ENCODE assay signal across 8 mouse cellular contexts in the genomic region with DNA sequence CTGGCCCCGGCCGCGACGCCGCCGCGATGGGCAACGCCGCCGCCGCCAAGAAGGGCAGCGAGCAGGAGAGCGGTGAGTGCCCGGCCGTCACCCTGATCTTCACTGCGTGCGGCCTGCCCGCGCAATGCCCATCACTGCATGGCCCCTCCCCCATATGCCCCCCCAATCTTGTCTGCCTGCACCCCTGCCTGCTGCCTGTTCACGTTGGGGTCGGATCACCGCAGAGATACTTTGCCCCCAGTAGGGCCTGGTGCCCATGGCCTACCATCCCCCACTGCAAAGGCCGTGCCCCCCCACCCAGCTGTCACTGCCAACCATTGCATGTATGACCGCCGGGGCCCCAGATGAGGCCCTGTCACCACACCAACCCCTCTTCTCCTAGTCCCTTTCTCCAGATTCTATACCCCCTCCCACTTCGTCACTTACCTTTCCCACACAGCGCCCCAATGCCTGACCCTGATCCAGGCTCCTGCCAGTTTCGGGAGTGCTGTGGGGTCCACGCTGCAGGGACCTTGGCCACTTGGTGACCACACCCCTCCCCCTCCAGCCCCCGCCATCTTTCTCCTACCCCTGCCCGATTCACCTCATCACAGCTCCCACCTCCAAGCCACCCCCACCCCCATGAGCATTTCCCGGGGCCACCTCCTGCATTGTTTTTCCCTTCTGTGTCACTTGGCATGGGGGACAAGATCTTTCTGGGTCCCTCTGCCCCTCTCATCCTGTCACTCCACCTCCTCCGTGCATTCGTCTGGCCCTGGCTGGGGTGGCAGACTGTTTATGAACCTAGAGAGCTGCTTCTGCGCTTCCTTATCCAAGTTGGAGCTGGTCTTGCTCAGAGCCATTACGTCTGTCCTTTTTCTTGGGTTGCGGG. TPM values are rescaled to one million over a fixed set of nuclear protein-coding genes. Genes with fewer than 3 reads are reported as not detected.
A peak's percentile ranks its signal among the peaks of the same experiment; 100 is the strongest.
DNase-seq lines count a peak whose midpoint lies in the region; ATAC-seq and TF ChIP-seq lines count a peak whose summit lies in the region.

No protein-coding gene starts in this region.

- peaks cover 67% of the 10 kb centered on the region for H3K4me1 ChIP-seq in megakaryocyte, embryonic 14.5 days
- H3K4me1 ChIP-seq in forebrain, embryonic 10.5 days: peaks cover 49% of the 10 kb centered on the region

- WGBS in forebrain, embryonic 10.5 days: 4% methylated on average over 37 of the region's 37 CpGs

- no peak for ATAC-seq in CD4-positive, CD25-positive, alpha-beta regulatory T cell, adult 4 months
- no peak for ATAC-seq in megakaryocyte, adult 5-6 weeks (ENCODE audit: poor library complexity, severe bottlenecking)

- DNase-seq in CD4-positive, CD25-positive, alpha-beta regulatory T cell, adult 2 months (ENCODE audit: low read depth, low spot score): peak; percentile 51
- no peak for DNase-seq in forebrain, embryonic 10.5 days (ENCODE audit: extremely low spot score, low spot score)
- peak; percentile 26 for DNase-seq in kidney, postnatal 14 days
- DNase-seq in left cerebral cortex, adult 11 months (ENCODE audit: low spot score): no peak

- H3K36me3 ChIP-seq in megakaryocyte, embryonic 14.5 days (replicated peaks; ENCODE audit: low read length): peaks cover 32% of the 10 kb centered on the region
- H3K36me3 ChIP-seq in forebrain, embryonic 10.5 days (replicated peaks): peaks cover 38% of the 10 kb centered on the region
- H3K36me3 ChIP-seq in myocyte (ENCODE audit: control insufficient read depth, insufficient read depth): no peaks in the 10 kb centered on the region

- peak overlapping the region; percentile 98 for H3ac ChIP-seq in myocyte (ENCODE audit: control insufficient read depth, insufficient read length)

- no peak for TF ChIP-seq POLR2A in myocyte (IDR thresholded peaks at IDR 0.05; ENCODE audit: insufficient read length, low read depth)

- no peaks in the 10 kb centered on the region for H3K27me3 ChIP-seq in megakaryocyte, embryonic 14.5 days (replicated peaks)
- no peaks in the 10 kb centered on the region for H3K27me3 ChIP-seq in forebrain, embryonic 10.5 days (ENCODE audit: poor library complexity, severe bottlenecking)
- no peaks in the 10 kb centered on the region for H3K27me3 ChIP-seq in myocyte (ENCODE audit: control insufficient read depth, insufficient read depth, insufficient read length)

- H3K9me3 ChIP-seq in megakaryocyte, embryonic 14.5 days: no peaks in the 10 kb centered on the region
- no peaks in the 10 kb centered on the region for H3K9me3 ChIP-seq in forebrain, embryonic 10.5 days

- peaks cover 48% of the 10 kb centered on the region for H3K79me2 ChIP-seq in myocyte (ENCODE audit: control insufficient read depth, insufficient read depth)

- H3K4me2 ChIP-seq in myocyte (ENCODE audit: low read depth): peak overlapping the region; percentile 90

- H3K4me3 ChIP-seq in megakaryocyte, embryonic 14.5 days (replicated peaks): peak overlapping the region; percentile 100
- peak overlapping the region; percentile 96 for H3K4me3 ChIP-seq in forebrain, embryonic 10.5 days
- H3K4me3 ChIP-seq in myocyte: peak overlapping the region; percentile 82

- peak overlapping the region; percentile 88 for H3K27ac ChIP-seq in forebrain, embryonic 10.5 days

TF ChIP-seq in myocyte, 11 proteins besides CTCF, POLR2A, EP300 and RAD21:
- no peak for TF ChIP-seq SRF (IDR thresholded peaks at IDR 0.05; ENCODE audit: control insufficient read depth, insufficient read length, low read depth)
- TF ChIP-seq MYOD1 (IDR thresholded peaks at IDR 0.05; ENCODE audit: control insufficient read depth in 1 of 3, insufficient read length in 2 of 3, low read depth in 2 of 3): peak in 2 of 3 experiments; percentile 86 to 89
- TF ChIP-seq TCF3 (IDR thresholded peaks at IDR 0.05; ENCODE audit: insufficient read length, low read depth): peak; percentile 18
- TF ChIP-seq CEBPB (IDR thresholded peaks at IDR 0.05; ENCODE audit: insufficient read depth, poor library complexity, severe bottlenecking): no peak
- peak in 1 of 3 experiments; percentile 74 for TF ChIP-seq MYOG (IDR thresholded peaks at IDR 0.05; ENCODE audit: control insufficient read depth in 1 of 3, insufficient read depth in 1 of 3, insufficient read length in 2 of 3, low read depth in 2 of 3)
- peak; percentile 53 for TF ChIP-seq POLR2AphosphoS2 (IDR thresholded peaks at IDR 0.05; ENCODE audit: insufficient read length, low read depth)
- no peak for TF ChIP-seq USF1 (IDR thresholded peaks at IDR 0.05; ENCODE audit: low read depth)
- no peak for TF ChIP-seq E2F4 (IDR thresholded peaks at IDR 0.05; ENCODE audit: insufficient read depth)
- no peak for TF ChIP-seq REST (IDR thresholded peaks at IDR 0.05; ENCODE audit: insufficient read depth, insufficient read length)

RNA-seq across cellular contexts. Expression of a gene that starts 0.6 kb away (rescaled TPM):
- polyA plus RNA-seq in CD4-positive, CD25-positive, alpha-beta regulatory T cell, adult 4 months (2017; shearing (Covaris generic)): 10 to 100 TPM in 1 of 2 experiments, 1 to 10 TPM in 1; 9.5 to 15.4 TPM
- polyA plus RNA-seq in megakaryocyte, embryonic 14.5 days (2012; ENCODE audit: insufficient read depth, low replicate concordance): 25.3 and 30.8 TPM in 2 replicates
- total RNA-seq in megakaryocyte, adult 5-6 weeks (2015): 19.6 and 21.6 TPM in 2 replicates
- total RNA-seq in megakaryocyte, adult 5-6 weeks (2017): 17.7 and 17.9 TPM in 2 replicates
- polyA plus RNA-seq in forebrain, embryonic 10.5 days (2016; fragmentation: Nextera tagmentation; extraction: Ambion mirVana): 148 and 158 TPM in 2 replicates
- polyA plus RNA-seq in myocyte (2012; fragmentation: generic; extraction: Trizol): 181 TPM

RNA-seq across cellular contexts. Expression of a gene that starts 18.1 kb away (rescaled TPM):
- polyA plus RNA-seq in CD4-positive, CD25-positive, alpha-beta regulatory T cell, adult 4 months (2017; shearing (Covaris generic)): 10 to 100 TPM; 22.3 to 45.2 TPM
- 38.1 and 95.4 TPM in 2 replicates for polyA plus RNA-seq in megakaryocyte, embryonic 14.5 days (2012; ENCODE audit: insufficient read depth, low replicate concordance)
- total RNA-seq in megakaryocyte, adult 5-6 weeks (2015): 87.3 and 95.0 TPM in 2 replicates
- 68.5 and 71.1 TPM in 2 replicates for total RNA-seq in megakaryocyte, adult 5-6 weeks (2017)
- polyA plus RNA-seq in forebrain, embryonic 10.5 days (2016; fragmentation: Nextera tagmentation; extraction: Ambion mirVana): 112 and 114 TPM in 2 replicates
- polyA plus RNA-seq in myocyte (2012; fragmentation: generic; extraction: Trizol): 36.8 TPM

RNA-seq across cellular contexts. Expression of a gene that starts 18.4 kb away (rescaled TPM):
- under 1 TPM; 0.20 to 0.92 TPM for polyA plus RNA-seq in CD4-positive, CD25-positive, alpha-beta regulatory T cell, adult 4 months (2017; shearing (Covaris generic))
- polyA plus RNA-seq in megakaryocyte, embryonic 14.5 days (2012; ENCODE audit: insufficient read depth, low replicate concordance): not detected in 2 replicates
- total RNA-seq in megakaryocyte, adult 5-6 weeks (2015): 0.09 and 0.31 TPM in 2 replicates
- 0.40 and 0.94 TPM in 2 replicates for total RNA-seq in megakaryocyte, adult 5-6 weeks (2017)
- 0.94 and 1.2 TPM in 2 replicates for polyA plus RNA-seq in forebrain, embryonic 10.5 days (2016; fragmentation: Nextera tagmentation; extraction: Ambion mirVana)
- polyA plus RNA-seq in myocyte (2012; fragmentation: generic; extraction: Trizol): 0.11 TPM

RNA-seq across cellular contexts. Expression of a gene that starts 24.1 kb away (rescaled TPM):
- 1 to 10 TPM; 5.9 to 6.3 TPM for polyA plus RNA-seq in CD4-positive, CD25-positive, alpha-beta regulatory T cell, adult 4 months (2017; shearing (Covaris generic))
- 72.0 and 104 TPM in 2 replicates for polyA plus RNA-seq in megakaryocyte, embryonic 14.5 days (2012; ENCODE audit: insufficient read depth, low replicate concordance)
- 63.0 and 69.1 TPM in 2 replicates for total RNA-seq in megakaryocyte, adult 5-6 weeks (2015)
- 46.6 and 48.4 TPM in 2 replicates for total RNA-seq in megakaryocyte, adult 5-6 weeks (2017)
- polyA plus RNA-seq in forebrain, embryonic 10.5 days (2016; fragmentation: Nextera tagmentation; extraction: Ambion mirVana): 10.2 and 10.3 TPM in 2 replicates
- 30.6 TPM for polyA plus RNA-seq in myocyte (2012; fragmentation: generic; extraction: Trizol)

RNA-seq across cellular contexts. Expression of a gene that starts 27.9 kb away (rescaled TPM):
- polyA plus RNA-seq in CD4-positive, CD25-positive, alpha-beta regulatory T cell, adult 4 months (2017; shearing (Covaris generic)): not detected
- polyA plus RNA-seq in megakaryocyte, embryonic 14.5 days (2012; ENCODE audit: insufficient read depth, low replicate concordance): 0.75 and 2.7 TPM in 2 replicates
- total RNA-seq in megakaryocyte, adult 5-6 weeks (2015): 0.16 TPM in 1 of 2 replicates, not detected in the other
- total RNA-seq in megakaryocyte, adult 5-6 weeks (2017): 0.41 TPM in 1 of 2 replicates, not detected in the other
- 0.49 and 0.63 TPM in 2 replicates for polyA plus RNA-seq in forebrain, embryonic 10.5 days (2016; fragmentation: Nextera tagmentation; extraction: Ambion mirVana)
- polyA plus RNA-seq in myocyte (2012; fragmentation: generic; extraction: Trizol): 0.29 TPM

Comparison
In these comparisons a context has a peak if more than half of its experiments do, and no peak if none do; other contexts are left out.
1. DNase-seq: peak in CD4-positive, CD25-positive, alpha-beta regulatory T cell, adult 2 months (single experiment) and kidney, postnatal 14 days (single experiment); none in forebrain, embryonic 10.5 days (single experiment) and left cerebral cortex, adult 11 months (single experiment).
2. Peak in every context shown above with its lines, with median percentiles within 50 percentile points of each other: H3K4me3 ChIP-seq.